Mouse (Mus musculus): ENCODE results near the gene Cog3. TPM values are rescaled to one million over a fixed set of nuclear protein-coding genes. Genes with fewer than 3 reads are reported as not detected.

Gene Cog3
- total RNA-seq, 4 experiments from 2014 or later: 27.2 to 41.4 (median 37.6) TPM

DNA sequence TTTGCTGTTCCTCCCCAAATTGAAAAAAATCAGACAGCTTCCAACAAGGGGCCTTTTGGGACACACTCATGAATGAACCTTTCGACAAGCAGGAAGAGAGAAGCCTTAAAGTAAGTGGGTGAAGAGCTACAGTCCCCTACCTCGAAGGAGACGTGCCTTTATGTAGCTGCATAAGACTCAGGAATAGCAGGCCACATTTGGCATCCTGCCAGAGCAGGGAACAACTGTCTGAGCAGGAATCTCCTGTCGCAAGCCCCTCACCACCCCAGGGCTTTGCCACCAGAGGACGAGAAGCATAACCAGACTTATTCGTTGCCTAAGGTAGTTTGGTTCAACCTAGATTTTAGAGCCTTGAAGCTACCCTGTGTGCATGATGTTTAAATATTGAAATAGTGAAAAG, 78.0 kb downstream of the Cog3 start:
- no peak for DNase-seq

DNA sequence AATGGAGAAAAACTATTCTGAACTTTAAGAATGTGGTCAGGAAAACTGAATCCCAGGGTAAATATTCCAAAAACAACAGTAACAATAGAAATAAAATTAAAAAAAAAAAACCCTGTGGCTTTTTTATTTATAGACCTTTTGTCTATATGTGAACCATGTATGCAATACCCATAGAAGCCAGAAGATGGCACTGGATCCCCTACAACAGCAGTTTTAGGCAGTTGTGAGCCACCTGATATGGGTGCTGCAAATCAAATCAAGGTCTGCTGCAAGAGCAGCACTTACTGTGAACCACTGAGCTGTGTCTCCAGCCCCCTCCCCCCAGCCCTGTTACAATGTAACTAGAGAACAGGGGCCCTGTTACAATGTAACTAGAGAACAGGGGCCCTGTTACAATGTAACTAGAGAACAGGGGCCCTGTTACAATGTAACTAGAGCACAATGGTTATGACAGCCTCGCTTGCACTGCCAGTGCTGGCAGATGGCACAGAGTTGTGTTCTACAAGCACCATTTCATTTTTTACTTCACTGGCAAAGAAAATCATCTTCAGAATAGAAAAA, 85.2 kb downstream of the Cog3 start:
- DNase-seq: no peak

DNA sequence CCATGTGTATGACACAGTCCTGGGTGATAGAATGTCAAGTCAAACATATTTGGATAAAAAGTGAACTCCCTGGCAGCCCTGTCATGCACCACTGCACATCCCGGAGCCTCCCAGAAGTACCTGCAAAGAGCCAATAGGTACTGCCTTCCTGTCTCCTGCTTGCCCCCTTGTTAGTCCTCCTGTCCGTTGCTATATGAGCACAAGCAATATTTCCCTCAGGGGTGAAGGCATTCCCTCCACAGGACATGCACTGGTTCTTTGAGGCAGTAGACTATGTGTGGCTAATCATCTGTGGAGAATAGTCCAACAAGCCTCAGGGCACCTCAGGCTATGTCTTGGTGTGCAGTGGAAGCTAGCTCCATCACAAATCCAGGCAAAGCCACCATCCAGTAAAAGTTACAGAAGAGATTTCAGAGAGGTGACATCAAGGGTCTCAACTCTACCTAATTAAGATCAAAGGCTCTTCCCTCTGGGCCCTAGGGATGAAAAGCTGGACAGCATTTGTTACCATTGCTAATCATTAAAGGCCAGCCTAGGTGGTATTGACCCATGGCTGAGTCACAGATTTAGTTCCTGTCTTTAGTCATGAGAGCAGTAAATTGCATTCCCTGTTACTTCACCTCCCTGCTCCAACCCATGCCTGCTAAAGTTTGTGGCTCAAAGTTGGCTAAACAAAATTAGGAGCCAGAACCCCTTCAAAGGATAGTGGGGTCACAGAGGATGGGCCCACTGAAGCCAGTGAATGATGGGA, 88.7 kb downstream of the Cog3 start:
- no peak for DNase-seq

DNA sequence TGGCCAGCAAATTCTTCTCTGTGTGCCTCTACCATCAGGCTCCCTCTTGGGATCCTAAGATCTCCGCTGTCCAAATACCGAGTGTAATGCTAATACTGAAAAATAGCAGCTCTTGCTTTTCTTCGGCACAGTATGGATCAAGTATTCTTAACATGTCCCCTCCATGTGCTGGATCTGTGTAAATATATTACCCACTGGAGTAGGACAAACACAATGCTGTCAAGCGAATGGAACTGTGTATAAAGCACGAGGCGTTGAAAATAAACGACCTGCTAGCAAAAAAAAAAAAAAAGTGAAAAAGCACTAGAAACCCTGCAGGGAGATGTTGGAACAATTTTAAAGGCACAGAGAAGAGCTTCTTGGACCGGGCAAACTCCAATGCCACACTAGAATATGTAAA, 92.8 kb downstream of the Cog3 start:
- no peak for DNase-seq

DNA sequence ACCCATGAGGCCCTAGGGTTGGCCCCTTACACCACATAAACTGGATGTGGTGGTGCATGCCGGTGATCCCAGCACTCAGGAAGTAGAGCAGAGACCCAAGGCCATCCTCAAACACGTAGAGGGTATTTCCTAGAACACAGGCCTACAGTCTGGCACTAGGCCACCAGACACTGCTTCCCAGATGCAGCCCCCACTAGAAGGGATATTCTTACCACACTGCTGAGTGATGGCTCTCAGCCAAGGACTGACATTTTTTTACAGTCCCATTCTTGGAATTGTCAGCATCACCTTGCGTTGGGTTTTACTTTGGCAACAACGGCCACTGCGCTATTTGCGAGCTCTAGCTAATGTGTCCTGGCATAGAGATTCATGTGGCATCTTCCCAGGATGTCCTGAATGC, 93.4 kb downstream of the Cog3 start:
- no peak for DNase-seq

Other genes with a start within 250 kb of the Cog3 start
- not detected for gene Spert, start 161.4 kb downstream of the Cog3 start, total RNA-seq (2022)
- gene Erich6b, start 112.3 kb downstream of the Cog3 start, total RNA-seq (2022): not detected
- 100 to 1,000 TPM in 2 of 4 experiments, 10 to 100 TPM in 2; 88.4 to 209 (median 152) TPM for gene Slc25a30, start 32.5 kb upstream of the Cog3 start, total RNA-seq (2022)
- 1,000 to 10,000 TPM; 2,109 to 2,569 (median 2,425) TPM for gene Tpt1, start 90.6 kb upstream of the Cog3 start, total RNA-seq (2022)
- under 1 TPM in 2 of 4 experiments, not detected in 2; 0.07 to 0.12 TPM for gene Kctd4, start 200.5 kb upstream of the Cog3 start, total RNA-seq (2022)

Data from adrenal gland, adult 8-10 months (tissue).